Comparison of ENCODE assay signal across 34 mouse cellular contexts in the genomic region with DNA sequence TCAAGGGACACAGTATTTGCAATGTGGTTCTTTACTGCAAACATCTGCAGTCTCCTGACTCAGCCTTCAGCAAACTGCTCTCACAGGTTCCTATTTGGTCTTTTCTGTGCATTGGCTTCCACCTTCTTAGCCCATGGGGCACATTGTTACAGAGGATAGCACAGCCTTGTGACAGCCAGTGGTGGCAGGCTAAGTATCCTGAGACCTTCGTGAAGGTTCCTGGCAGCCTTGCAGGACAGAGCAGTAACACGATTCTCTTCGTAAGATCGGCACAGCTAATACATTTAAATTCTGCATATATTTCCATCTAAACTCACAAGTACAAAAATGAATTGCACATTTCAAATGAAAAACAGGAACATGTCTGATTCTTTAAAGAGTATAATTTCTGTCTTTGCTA.
"Had no signal": no experiment of that assay in that cellular context is flagged by ENCODE, and none has a peak within 500 bp of the region (broad histone marks: within the 10 kb centered on the region; RNA-seq: fewer than 3 reads in every experiment).

No protein-coding gene starts in this region.

- ATAC-seq: hindbrain, embryonic 16.5 days; hindbrain, postnatal 0 days; inflammation-experienced regulatory T-cells, adult 6 months; intestine, embryonic 15.5 days; intestine, embryonic 16.5 days; intestine, postnatal 0 days had no signal

- H3K4me3 ChIP-seq: heart, embryonic 12.5 days; heart, embryonic 13.5 days; heart, embryonic 15.5 days; hindbrain, embryonic 10.5 days; hindbrain, embryonic 12.5 days; hindbrain, embryonic 13.5 days; hindbrain, embryonic 15.5 days; intestine, embryonic 15.5 days; kidney, embryonic 15.5 days; layer of hippocampus, adult 2 months; left cerebral cortex, adult 2 months had no signal

- DNase-seq: heart, postnatal 10 days; heart, postnatal 14 days; heart, postnatal 36 days; heart, postnatal 4 days; kidney, adult 11 months; kidney, adult 18-20 months; kidney, adult 2 months; kidney, adult 8-10 months; kidney, adult 9 months; kidney, postnatal 10 days; kidney, postnatal 14 days; kidney, postnatal 25 days; kidney, postnatal 36 days; kidney, postnatal 4 days; layer of hippocampus, adult 9-11 months; layer of hippocampus, postnatal 36 days had no signal

- H3K27ac ChIP-seq: heart, embryonic 13.5 days; heart, embryonic 15.5 days; hindbrain, embryonic 10.5 days; hindbrain, embryonic 12.5 days; hindbrain, embryonic 13.5 days; hindbrain, embryonic 14.5 days; hindbrain, embryonic 15.5 days; hindbrain, postnatal 0 days; intestine, embryonic 15.5 days; kidney, embryonic 15.5 days; kidney, postnatal 0 days; layer of hippocampus, adult 2 months; left cerebral cortex, adult 2 months had no signal
